Mouse (Mus musculus) liver, embryonic 18 days (tissue): ENCODE measurements around the gene Mup22. TPM values are rescaled to one million over a fixed set of nuclear protein-coding genes. Genes with fewer than 3 reads are reported as not detected.

Source experiments
- polyA plus RNA-seq: library from polyadenylated mRNA; depleted of rRNA; stranded (reverse); fragments of >200 nt; gene quantifications from 2 replicates; pipeline ENCODE4 v1.2.3, GENCODE M21; 2012; rRNA removed

The Mup22 gene
- not detected in 2 replicates for polyA plus RNA-seq

GRCm38 (mm10) chr4:60821363-60821762, at the start of gene Mup22:
Mup22 (minus strand) TSS chr4:60821463.

Other genes starting within 250 kb of the Mup22 start
- gene Mup10, start 239.3 kb downstream of the Mup22 start, polyA plus RNA-seq: not detected in 2 replicates
- gene Mup11, start 159.1 kb downstream of the Mup22 start, polyA plus RNA-seq: not detected in 2 replicates
- gene Mup12, start 80.1 kb downstream of the Mup22 start, polyA plus RNA-seq: not detected in 2 replicates